Comparison of ENCODE assay signal across 18 mouse cellular contexts in the genomic region with DNA sequence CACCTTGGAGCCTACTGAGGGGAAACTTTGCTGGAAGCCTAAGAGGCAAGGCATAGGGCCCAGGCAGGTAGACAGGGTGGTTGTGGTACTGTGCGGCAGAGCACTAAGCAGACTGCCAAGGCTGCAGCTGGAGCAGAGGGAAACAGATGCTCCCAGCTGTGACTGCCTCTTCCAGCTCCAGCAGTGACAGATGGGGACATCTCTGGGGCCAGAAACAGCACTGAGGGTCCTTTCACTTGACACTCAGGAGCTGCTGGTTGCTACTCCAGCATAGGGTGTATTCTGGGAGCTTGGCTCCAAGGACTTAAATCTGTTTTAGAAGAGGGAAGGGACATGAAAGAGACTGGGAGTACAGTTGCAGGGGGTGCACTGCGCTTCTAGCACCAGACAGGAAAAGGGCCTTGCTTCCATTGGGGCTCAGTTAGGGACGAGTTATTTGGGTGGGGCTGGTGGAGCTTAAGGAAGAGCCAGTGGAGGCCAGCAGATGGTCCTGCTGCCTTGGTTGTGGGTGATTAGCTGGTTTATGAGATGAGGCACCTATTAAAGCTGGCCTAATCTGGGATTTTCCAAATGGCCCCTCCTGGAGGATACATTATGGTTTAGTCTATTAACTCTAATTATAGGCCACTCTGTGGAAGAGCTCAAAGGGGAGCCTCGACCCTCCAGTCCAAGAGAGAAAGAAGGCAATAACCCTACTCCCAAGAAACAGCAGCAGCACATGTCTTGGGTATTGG. TPM values are rescaled to one million over a fixed set of nuclear protein-coding genes. Genes with fewer than 3 reads are reported as not detected.
DNase-seq lines count a peak whose midpoint lies in the region; ATAC-seq lines count a peak whose summit lies in the region.
"Had no signal": no experiment of that assay in that cellular context is flagged by ENCODE, and none has a peak within 500 bp of the region (broad histone marks: within the 10 kb centered on the region; RNA-seq: fewer than 3 reads in every experiment).

No protein-coding gene starts in this region.

- DNase-seq in layer of hippocampus, adult 9-11 months: peak; percentile 53
- DNase-seq in layer of hippocampus, postnatal 10 days (ENCODE audit: low spot score in 2 of 2): no peak
- DNase-seq in brain, adult 2 months (ENCODE audit: low read depth, low spot score): peak; percentile 64
- DNase-seq in heart, postnatal 14 days: peak; percentile 63 to 64
- no peak for DNase-seq in adrenal gland, postnatal 4 days (ENCODE audit: low spot score in 2 of 2)
- no peak for DNase-seq in embryo, embryonic 10 days (ENCODE audit: low spot score)
- DNase-seq: cerebellum, adult 8-10 months; midbrain, embryonic 14.5 days; spleen, adult 18-20 months had no signal

- no peak overlapping the region for H3K9ac ChIP-seq in heart, embryonic 15.5 days
- H3K9ac ChIP-seq in heart, embryonic 11.5 days (ENCODE audit: low read depth, low read length): no peak overlapping the region
- H3K9ac ChIP-seq: liver, embryonic 15.5 days had no signal

- intact Hi-C loops in heart, postnatal 14 days (cut with DNase I): loop anchor here (2.0 to 5.0 kb wide), 2 partner anchors 14 to 103 kb away; no protein-coding TSS in a partner anchor

- ATAC-seq in heart, embryonic 15.5 days (replicated peaks; ENCODE audit: insufficient number of reproducible peaks, insufficient read depth, low FRiP score, low read depth): no peak
- no peak for ATAC-seq in heart, embryonic 11.5 days (replicated peaks; ENCODE audit: insufficient number of reproducible peaks, low FRiP score, low TSS enrichment)

- H3K4me1 ChIP-seq in heart, embryonic 15.5 days (replicated peaks): peaks cover 56% of the 10 kb centered on the region
- peaks cover 28% of the 10 kb centered on the region for H3K4me1 ChIP-seq in heart, embryonic 11.5 days (ENCODE audit: control insufficient read depth, insufficient read depth, low read length)

- H3K4me3 ChIP-seq in heart, embryonic 15.5 days: no peak overlapping the region
- H3K4me3 ChIP-seq in heart, embryonic 11.5 days (ENCODE audit: low read depth, low read length): no peak overlapping the region
- H3K4me3 ChIP-seq: liver, embryonic 15.5 days had no signal

- peak overlapping the region; percentile 18; the same call in 1 of the 2 replicates for H3K27ac ChIP-seq in heart, embryonic 15.5 days
- no peak overlapping the region; the same call in 1 of the 2 replicates for H3K27ac ChIP-seq in heart, embryonic 11.5 days (ENCODE audit: low read depth, low read length)
- H3K27ac ChIP-seq: liver, embryonic 15.5 days had no signal

- 62% methylated on average over 4 of the region's 4 CpGs for WGBS in heart, embryonic 15.5 days
- 47% methylated on average over 4 of the region's 4 CpGs for WGBS in heart, embryonic 11.5 days (ENCODE audit: insufficient replicate concordance)

- H3K36me3 ChIP-seq in heart, embryonic 15.5 days: no peaks in the 10 kb centered on the region
- H3K36me3 ChIP-seq in heart, embryonic 11.5 days (ENCODE audit: control insufficient read depth, insufficient read depth, low read length): no peaks in the 10 kb centered on the region

- H3K9me3 ChIP-seq in heart, embryonic 15.5 days (replicated peaks): no peaks in the 10 kb centered on the region
- H3K9me3 ChIP-seq in heart, embryonic 11.5 days (replicated peaks; ENCODE audit: control insufficient read depth, low read length): no peaks in the 10 kb centered on the region
- H3K9me3 ChIP-seq: liver, embryonic 15.5 days had no signal

- no peaks in the 10 kb centered on the region for H3K27me3 ChIP-seq in heart, embryonic 15.5 days
- H3K27me3 ChIP-seq in heart, embryonic 11.5 days (ENCODE audit: control insufficient read depth, insufficient read depth, low read length): 0 out of 2 replicates have a peak, but pooled peaks cover 2% of the 10 kb centered on the region

- no peak overlapping the region for H3K4me2 ChIP-seq in heart, embryonic 15.5 days
- no peak overlapping the region for H3K4me2 ChIP-seq in heart, embryonic 11.5 days
- H3K4me2 ChIP-seq: liver, embryonic 15.5 days had no signal

RNA-seq across cellular contexts. Expression of a gene that starts 2.3 kb away (rescaled TPM):
- 2.2 and 4.3 TPM in 2 replicates for polyA plus RNA-seq in heart, embryonic 15.5 days (2015; fragmentation: Nextera tagmentation; extraction: Ambion mirVana)
- 1.7 and 2.3 TPM in 2 replicates for polyA plus RNA-seq in heart, embryonic 11.5 days (2014; fragmentation: Nextera tagmentation; extraction: Ambion mirVana)
- under 1 TPM in 1 of 2 experiments, not detected in 1; 0.39 TPM for total RNA-seq in layer of hippocampus, postnatal 10 days (2021)
- total RNA-seq in heart, postnatal 14 days (2021): under 1 TPM; 0.51 to 0.67 TPM
- total RNA-seq in adrenal gland, postnatal 4 days (2021): 1 to 10 TPM; 3.2 to 4.9 TPM

RNA-seq across cellular contexts. Expression of a gene that starts 21.4 kb away (rescaled TPM):
- polyA plus RNA-seq in heart, embryonic 15.5 days (2015; fragmentation: Nextera tagmentation; extraction: Ambion mirVana): 136 and 173 TPM in 2 replicates
- polyA plus RNA-seq in heart, embryonic 11.5 days (2014; fragmentation: Nextera tagmentation; extraction: Ambion mirVana): 159 and 177 TPM in 2 replicates
- 10 to 100 TPM; 54.0 to 56.2 TPM for total RNA-seq in layer of hippocampus, postnatal 10 days (2021)
- total RNA-seq in heart, postnatal 14 days (2021): 10 to 100 TPM; 78.9 to 88.6 TPM
- 100 to 1,000 TPM; 106 to 111 TPM for total RNA-seq in adrenal gland, postnatal 4 days (2021)

RNA-seq across cellular contexts. Expression of a gene that starts 29.2 kb away (rescaled TPM):
- not detected in 2 replicates for polyA plus RNA-seq in heart, embryonic 15.5 days (2015; fragmentation: Nextera tagmentation; extraction: Ambion mirVana)
- polyA plus RNA-seq in heart, embryonic 11.5 days (2014; fragmentation: Nextera tagmentation; extraction: Ambion mirVana): not detected in 2 replicates
- total RNA-seq in layer of hippocampus, postnatal 10 days (2021): under 1 TPM in 1 of 2 experiments, not detected in 1; 0.43 TPM
- total RNA-seq in heart, postnatal 14 days (2021): not detected
- 1 to 10 TPM; 2.7 TPM for total RNA-seq in adrenal gland, postnatal 4 days (2021)
- total RNA-seq: gastrocnemius, adult 8-10 months; left cerebral cortex, postnatal 10 days had no signal
- polyA plus RNA-seq: embryonic facial prominence, embryonic 11.5 days; forebrain, embryonic 11.5 days; liver, embryonic 15.5 days; midbrain, embryonic 14.5 days; neural tube, embryonic 11.5 days; thymus, postnatal 0 days had no signal

RNA-seq across cellular contexts. Expression of a gene that starts 34.4 kb away (rescaled TPM):
- polyA plus RNA-seq in heart, embryonic 15.5 days (2015; fragmentation: Nextera tagmentation; extraction: Ambion mirVana): not detected in 2 replicates
- not detected in 2 replicates for polyA plus RNA-seq in heart, embryonic 11.5 days (2014; fragmentation: Nextera tagmentation; extraction: Ambion mirVana)
- under 1 TPM in 1 of 2 experiments, not detected in 1; 0.34 TPM for total RNA-seq in layer of hippocampus, postnatal 10 days (2021)
- total RNA-seq in heart, postnatal 14 days (2021): under 1 TPM in 1 of 2 experiments, not detected in 1; 0.39 TPM
- 1 to 10 TPM; 1.2 to 1.8 TPM for total RNA-seq in adrenal gland, postnatal 4 days (2021)
- total RNA-seq: gastrocnemius, adult 8-10 months; left cerebral cortex, postnatal 10 days had no signal
- polyA plus RNA-seq: embryonic facial prominence, embryonic 11.5 days; forebrain, embryonic 11.5 days; liver, embryonic 15.5 days; midbrain, embryonic 14.5 days; neural tube, embryonic 11.5 days; thymus, postnatal 0 days had no signal

RNA-seq across cellular contexts. Expression of a gene that starts 46.4 kb away (rescaled TPM):
- polyA plus RNA-seq in heart, embryonic 15.5 days (2015; fragmentation: Nextera tagmentation; extraction: Ambion mirVana): 0.10 and 0.24 TPM in 2 replicates
- 0.23 and 0.25 TPM in 2 replicates for polyA plus RNA-seq in heart, embryonic 11.5 days (2014; fragmentation: Nextera tagmentation; extraction: Ambion mirVana)
- 10 to 100 TPM; 75.7 to 81.3 TPM for total RNA-seq in layer of hippocampus, postnatal 10 days (2021)
- 1 to 10 TPM; 1.1 to 1.2 TPM for total RNA-seq in heart, postnatal 14 days (2021)
- 1 to 10 TPM; 1.3 to 1.5 TPM for total RNA-seq in adrenal gland, postnatal 4 days (2021)
- polyA plus RNA-seq: liver, embryonic 15.5 days had no signal

Comparison
In these comparisons a context has a peak if more than half of its experiments do, and no peak if none do; other contexts are left out.
1. DNase-seq: peak in layer of hippocampus, adult 9-11 months (single experiment), brain, adult 2 months (single experiment) and heart, postnatal 14 days (2 of 2); none in layer of hippocampus, postnatal 10 days (0 of 2), adrenal gland, postnatal 4 days (0 of 2) and embryo, embryonic 10 days (single experiment).